Mouse (Mus musculus): ENCODE data around the gene Gm4353.
A peak's percentile ranks its signal among the peaks of the same experiment; 100 is the strongest.
"Not testable (repeated sequence)": the region's sequence is repeated elsewhere in the genome, so short reads cannot be mapped to it uniquely, and the experiment has no call there.

Gm4353 gene

DNA sequence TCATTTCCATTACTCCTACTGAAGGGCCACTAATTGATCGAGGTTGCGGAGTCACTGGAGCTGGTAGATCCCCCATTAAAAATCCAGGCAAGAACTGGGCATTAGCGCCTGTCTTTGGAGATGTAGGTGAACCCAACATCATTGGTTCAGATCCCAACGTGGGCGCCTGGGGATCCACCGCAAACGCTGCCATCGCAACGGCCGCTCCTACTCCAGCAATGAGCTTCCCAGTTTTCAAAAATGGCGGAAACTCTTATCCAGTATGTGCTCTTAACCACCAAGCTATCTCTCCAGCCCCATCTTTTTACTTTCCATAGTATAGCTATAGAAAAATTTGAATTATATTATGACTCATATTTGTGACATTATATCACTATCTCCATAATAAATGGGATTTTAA is at the start of gene Gm4353:
Gm4353 (minus strand) TSS at position 270 of the 400 bp plus-strand sequence.
- DNase-seq (ENCODE audit: low spot score in 2 of 2), result not testable (repeated sequence)

DNA sequence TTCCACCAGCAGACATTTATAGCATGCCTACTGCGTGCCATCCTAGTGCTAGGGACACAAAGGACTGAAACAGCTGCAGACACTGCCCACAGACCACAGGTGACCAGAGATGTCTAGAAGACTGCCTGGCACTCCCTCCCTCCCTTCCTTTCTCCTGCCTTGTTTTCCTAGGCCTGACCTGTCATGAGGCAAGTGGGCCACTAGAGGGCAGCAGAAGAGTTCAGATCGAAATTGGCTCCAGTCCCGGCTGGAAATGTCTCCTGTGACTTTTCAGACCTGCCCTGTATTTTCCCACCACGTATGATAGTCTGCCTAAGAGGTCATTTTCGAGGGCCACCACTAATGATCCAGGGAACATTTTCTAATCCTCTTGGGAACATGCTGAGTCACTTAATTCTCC is 47.6 kb upstream of the Gm4353 start:
- DNase-seq (ENCODE audit: low spot score in 2 of 2), result peak; percentile 82 to 87

DNA sequence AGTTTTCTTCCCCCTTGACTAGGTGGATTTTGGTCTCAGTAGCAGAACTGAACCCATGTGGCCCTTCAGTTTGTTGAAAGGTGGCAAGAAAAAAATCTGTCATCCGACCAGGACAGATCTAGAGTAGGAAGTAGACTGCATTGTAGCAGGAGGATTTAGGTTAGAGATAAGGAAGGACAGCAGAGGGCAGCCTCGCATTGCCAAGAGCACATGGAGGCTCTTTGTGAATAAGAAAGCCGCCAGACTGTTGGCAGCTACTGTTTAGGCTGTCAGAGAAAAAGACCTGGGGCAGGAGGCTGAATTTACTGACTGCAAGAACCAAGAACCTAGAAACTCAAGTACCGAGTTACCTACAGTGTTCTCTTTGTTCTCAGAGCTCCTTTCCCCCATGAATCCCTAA is 47.0 kb upstream of the Gm4353 start:
- DNase-seq (ENCODE audit: low spot score in 2 of 2), result peak in 1 of 2 experiments; percentile 39

DNA sequence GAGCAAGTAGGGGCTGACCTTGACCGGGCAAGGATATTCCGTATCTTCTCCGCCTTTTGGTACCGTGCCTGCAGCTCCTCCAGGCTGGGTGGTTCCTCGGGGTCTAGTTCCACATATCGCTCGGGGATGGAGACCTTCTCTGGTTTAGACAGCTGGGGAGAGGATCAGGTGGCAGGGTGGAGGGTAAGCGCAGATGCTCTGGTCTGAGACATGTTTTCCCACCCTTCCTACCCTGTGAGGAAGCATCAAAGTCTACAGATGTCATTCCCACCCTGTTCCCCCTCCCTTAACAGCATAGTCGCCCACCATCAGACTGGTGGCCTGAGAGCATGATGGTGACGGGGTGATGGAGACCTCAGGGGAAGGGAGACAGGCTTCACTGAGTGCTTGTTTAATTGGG is 44.9 kb upstream of the Gm4353 start:
- no peak for DNase-seq (ENCODE audit: low spot score in 2 of 2)

DNA sequence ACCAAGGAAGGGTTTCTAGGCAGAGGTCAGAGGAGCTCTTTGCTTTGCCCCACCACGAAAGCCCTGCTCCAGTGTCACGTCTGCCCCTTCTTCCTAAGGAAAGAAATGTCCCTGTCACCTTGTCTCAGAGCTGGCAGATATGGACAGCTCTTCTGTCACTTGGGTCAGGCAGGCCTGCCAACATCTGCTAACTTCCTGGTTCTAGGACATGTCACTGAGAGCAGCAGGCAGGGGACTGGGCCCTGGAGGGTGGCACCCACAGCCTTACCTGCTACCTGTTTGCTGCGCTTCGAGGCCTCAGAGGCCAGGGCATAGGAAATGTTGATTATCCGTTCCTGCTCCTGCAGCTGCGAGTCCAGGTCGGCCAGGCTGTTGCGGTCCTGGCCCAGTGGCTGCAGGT is 43.9 kb upstream of the Gm4353 start:
- no peak for DNase-seq (ENCODE audit: low spot score in 2 of 2)

DNA sequence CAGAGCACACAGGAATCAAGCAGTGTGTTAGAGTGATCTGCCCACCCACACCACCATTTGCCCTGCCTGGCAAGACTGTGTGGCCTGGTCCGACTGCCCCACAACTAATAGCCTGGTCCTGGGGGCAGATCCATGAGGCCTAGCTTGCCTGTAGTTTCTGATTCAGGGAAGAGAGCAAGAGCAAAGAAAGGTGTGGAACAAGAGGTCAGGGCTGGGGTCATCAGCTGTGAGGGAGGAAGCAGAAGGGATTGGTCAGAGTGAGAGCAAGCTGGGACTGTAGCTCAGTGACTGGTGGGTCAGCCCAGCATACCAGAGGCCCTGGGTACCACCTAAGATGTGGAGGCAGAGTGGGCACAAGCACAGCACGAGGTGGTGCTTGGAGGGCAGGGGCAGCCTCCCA is 42.6 kb upstream of the Gm4353 start:
- DNase-seq (ENCODE audit: low spot score in 2 of 2), result no peak

DNA sequence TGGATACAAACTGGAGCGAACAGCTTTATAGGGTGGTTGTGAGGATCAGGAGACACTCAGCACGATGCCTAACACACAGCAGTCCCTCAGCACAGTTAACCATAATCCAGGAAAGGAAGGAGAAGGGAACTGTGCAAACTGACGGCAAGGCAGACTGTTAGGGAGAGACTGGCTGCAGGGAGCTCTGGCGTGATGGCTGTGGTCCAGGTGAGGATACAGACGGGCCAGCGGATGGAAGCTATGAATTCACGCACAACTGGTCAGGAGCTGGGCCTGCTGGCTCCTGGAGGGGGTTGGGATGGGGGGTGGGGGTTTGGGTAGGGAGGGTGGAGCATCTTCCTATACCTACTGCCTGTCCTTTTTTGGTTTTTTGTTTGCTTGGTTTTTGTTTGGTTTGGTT is 41.2 kb upstream of the Gm4353 start:
- DNase-seq (ENCODE audit: low spot score in 2 of 2), result no peak

DNA sequence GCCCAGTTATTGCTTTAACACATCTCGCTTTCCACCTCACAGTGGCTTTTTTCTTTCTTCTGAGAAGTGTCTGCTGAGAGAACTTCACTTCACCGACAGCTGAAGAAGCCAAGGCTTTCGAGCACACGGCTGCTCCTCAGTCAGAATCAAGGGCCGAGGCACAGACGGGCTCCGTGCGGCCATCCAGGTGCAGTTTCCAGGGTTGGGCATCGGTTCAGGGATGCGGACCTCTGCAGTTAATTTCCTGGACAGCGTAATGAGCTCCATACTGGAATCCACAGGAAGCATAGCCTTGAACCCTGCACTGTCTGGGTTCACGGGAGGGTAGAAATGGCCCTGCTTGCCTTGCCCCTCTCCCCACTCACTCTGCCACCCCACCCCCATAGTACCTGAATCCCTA is 39.6 kb upstream of the Gm4353 start:
- DNase-seq (ENCODE audit: low spot score in 2 of 2), result no peak

DNA sequence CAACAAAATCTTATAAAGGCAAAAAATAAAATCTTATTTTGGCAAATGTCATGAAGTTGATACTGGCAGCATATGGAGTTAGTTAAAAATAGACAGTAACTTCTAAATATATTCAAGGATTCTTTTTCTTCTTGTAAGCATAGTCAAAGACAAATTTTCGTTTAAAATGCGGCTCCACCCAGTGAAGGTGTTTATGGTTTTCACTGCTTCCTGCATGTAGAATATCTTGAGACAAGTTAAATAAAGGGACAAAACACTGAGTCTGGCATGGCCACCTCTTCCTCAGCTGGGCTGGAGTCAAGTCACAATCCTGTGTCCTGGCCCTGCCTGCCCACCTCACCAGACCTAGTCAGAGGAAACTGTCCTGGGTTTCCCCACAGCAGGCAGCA is 39.2 kb upstream of the Gm4353 start:
- peak in 1 of 2 experiments; percentile 61 for DNase-seq (ENCODE audit: low spot score in 2 of 2)

DNA sequence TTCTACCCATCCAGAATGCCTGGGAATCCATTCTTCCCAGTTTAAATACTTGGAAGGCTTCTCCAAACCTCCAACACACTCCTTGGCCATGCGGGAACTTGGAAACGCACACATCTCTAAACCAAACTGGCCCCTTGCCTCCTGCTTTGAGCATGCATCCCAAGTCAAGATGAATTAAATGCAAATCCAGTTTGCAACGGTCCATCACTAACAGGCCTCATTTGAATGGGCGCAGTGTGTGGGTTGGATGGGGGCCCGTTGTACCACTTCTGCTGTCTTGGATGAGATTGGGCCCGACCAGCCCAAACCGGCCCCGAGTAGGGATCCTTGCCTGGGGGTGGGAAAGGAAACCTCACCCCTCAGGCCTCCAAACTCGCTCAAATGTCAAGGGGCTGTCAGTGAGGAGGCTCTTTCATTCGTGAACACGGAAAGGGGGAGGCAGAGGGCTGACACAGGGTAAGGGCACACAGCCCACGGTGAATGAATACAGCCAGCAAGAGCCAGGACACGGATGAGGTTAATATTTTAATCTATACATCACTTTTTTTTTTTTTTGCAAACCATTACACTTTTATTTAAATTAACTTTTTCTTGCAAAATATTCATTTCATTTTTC is 38.7 kb upstream of the Gm4353 start:
- DNase-seq (ENCODE audit: low spot score in 2 of 2), result peak in 1 of 2 experiments; percentile 32

DNA sequence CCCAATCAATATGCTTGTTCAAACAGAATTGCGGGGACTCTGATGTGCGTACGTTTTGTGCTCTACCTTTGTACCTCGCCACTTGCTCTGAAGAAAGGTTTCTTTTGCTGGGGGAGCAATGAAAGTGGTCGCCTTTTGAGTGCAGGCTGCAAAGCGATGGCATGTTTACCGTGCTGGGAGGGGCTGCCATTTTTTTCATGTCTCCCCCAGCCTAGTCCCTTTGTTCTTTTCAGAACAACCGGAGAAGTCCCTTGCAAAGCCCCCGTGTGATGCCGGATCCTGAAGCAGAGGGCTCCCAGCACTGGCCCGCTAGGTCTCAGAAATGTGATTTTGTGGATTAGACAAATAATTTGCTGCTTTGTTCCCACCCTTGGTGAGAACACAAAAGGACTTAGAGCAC is 36.8 kb upstream of the Gm4353 start:
- no peak for DNase-seq (ENCODE audit: low spot score in 2 of 2)

DNA sequence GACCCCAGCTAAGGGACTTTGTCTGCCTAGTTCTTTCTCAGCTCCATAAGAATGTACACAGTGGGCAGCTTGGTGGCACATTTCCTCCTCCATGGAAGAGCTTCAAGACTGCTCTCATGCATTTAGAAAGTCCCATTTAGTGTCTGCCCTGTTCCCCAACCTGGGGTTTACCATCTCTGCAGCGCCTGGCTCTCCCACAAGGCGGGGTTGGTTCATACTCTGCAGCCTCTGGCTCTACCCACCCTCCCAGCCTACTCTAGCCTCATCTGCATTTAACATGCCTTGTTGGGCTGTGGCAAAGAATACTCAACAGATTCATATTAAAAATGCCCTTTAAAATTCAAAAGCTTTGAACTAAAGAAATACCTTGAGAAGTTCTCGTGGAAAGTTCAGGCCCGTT is 36.3 kb upstream of the Gm4353 start:
- no peak for DNase-seq (ENCODE audit: low spot score in 2 of 2)

DNA sequence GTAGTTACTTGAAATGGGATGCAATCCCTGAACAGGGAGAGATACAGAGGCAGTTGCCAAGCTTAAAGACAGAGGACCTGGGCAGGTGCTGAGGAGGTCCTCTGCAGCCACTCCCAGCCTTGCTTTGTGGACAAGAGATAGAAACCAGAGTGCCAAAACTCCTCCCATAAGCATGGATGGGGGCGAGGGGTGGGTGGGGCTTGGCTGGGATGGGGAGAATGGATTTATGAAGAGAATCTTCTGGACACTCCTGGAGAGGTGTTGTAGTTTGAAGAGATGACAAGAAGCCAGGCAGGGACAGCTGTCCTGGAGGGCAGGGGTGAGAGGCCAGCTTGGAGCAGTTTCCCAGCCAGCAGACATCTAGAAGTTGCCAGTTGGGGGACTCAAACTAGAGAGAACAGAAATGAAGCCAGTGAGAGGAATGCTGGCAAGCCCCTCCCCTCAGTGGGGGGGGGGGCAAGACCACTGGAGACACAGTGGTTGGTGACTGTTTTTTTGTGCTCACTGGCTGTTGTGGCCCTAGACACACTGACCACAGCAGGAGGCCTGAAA is 34.9 kb upstream of the Gm4353 start:
- no peak for DNase-seq (ENCODE audit: low spot score in 2 of 2)

DNA sequence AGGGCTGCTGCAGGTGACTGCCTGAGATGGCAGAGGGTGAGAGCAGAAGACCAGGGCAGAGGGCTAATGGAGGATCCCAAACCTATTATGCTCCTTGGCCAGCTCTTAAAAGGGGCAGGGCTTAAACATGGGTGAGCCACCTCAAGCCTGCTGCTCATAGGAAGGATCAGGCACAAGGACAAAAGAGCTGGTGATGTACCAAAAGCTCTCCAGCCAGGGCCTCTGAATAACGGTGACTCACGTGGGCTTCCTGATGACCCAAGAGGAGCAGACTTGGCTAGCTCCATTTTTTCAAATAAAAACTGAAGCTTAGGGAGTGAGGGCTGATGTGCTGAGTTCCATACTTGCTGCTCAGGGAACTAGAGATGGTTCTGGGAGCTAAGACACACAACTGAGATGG is 31.6 kb upstream of the Gm4353 start:
- DNase-seq (ENCODE audit: low spot score in 2 of 2), result no peak

DNA sequence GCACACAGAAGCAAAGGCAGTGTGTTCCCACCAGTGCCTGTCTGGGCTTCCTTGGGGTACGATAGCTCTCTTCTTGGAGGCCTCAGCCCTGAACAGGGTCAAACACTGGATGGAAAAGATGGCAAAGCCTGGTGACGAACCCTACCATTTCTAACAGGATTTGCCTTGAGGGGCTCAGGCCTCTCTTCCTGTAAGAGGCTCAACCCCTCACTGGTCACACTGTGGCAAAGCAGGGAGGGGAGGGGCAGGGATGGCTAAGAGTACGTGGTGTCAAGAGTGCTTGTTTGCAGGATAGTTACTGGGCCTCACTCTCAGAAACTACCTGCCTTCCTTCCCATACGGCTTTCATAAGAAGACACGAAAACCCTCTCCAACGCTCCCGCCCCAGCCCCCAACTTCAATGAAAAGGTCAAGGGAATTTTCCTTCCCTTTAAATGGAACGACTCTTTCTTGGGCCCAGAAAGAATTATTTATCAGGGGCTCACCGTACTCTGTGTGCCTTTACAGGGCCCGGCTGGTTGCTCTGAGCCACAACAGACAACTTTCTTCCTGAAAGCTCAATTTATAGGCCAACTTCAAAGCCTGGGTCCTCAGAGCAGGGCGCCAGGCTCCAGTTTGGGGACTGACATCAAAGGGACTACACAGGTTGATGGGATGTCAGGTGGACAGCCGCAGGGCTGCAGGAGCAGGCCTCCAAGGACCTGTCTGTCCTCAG is 30.9 kb upstream of the Gm4353 start:
- no peak for DNase-seq (ENCODE audit: low spot score in 2 of 2)

DNA sequence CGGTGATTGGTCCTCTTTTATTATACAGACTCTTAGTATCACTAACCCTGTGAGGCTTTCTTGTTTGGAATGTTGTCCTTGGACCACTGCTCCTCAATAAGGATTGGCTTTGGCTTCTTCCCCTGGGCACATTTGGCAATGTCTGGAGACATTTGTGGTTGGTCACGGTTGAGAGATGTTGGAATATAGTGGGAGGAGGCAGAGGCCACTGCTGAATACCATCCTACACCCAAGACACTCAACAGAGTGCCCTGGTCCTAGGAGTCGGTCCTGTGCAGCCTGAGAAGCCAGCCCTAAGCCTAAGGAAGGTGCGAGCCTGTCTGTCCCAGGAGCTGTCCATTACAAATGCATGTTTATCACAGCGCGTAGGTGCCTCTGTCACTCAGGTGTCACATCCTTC is 27.1 kb upstream of the Gm4353 start:
- no peak for DNase-seq (ENCODE audit: low spot score in 2 of 2)

DNA sequence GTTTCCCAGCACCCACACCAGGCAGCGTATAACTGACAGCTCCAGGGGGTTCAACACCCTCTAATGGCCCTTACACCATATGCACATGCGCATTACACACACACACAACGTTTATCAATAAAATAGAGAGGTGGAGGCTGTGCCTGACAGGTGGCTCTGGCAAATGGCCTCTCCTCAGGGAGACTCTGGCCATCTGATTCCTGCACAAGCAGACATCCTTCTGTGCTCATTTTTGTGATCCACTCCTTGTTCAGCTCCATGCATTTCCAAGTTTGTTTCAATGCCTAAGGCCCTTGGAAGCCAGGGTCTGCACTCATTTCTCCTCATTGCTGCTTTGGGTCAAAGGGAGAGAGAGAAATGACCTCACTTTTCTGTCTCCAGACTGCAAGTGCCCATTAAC is 26.2 kb upstream of the Gm4353 start:
- no peak for DNase-seq (ENCODE audit: low spot score in 2 of 2)

DNA sequence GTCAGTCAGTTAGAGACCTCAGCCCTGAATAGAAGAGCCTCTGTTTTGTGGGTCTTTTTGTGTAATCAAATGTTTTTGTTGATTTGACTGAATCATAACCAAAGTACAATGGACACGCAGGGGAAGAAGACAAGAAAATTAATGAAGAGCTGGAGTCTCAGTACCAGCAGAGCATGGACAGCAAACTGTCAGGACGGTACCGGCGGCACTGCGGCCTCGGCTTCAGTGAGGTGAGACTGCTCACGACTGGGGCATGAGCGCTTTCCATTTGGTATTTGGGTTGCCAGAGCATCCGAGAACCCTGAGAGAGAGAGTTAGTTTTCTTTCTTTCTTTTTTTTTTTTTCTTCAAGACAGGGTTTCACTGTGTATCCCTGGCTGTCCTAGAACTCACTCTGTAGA is 18.7 kb upstream of the Gm4353 start:
- DNase-seq (ENCODE audit: low spot score in 2 of 2), result no peak

DNA sequence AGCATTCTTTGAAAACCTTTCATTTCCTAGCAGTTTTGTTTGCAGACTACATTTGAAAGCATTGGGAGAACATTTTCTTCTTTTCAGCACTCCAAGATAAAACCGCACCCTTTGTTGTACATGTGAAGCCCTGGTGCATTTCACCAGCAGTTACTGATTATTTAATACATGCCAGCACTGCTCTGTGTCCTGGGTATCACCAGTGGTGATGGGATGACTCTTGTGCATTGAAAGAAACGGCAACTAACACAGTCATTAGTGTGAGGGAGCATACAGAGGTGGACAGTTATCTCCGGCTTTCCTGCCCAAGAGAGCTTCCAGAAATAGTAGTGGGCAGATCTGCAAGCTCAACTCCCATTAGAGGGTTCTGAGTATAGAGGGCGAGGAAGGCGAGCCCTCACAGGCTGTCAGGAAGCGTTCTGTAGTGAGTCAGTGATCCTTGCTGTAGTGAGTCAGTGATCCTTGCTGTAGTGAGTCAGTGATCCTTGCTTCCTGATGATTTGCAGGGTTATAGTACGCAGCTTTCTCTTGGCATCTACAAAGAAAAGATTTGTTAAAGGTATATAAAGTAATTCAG is 15.6 kb upstream of the Gm4353 start:
- DNase-seq (ENCODE audit: low spot score in 2 of 2), result no peak

DNA sequence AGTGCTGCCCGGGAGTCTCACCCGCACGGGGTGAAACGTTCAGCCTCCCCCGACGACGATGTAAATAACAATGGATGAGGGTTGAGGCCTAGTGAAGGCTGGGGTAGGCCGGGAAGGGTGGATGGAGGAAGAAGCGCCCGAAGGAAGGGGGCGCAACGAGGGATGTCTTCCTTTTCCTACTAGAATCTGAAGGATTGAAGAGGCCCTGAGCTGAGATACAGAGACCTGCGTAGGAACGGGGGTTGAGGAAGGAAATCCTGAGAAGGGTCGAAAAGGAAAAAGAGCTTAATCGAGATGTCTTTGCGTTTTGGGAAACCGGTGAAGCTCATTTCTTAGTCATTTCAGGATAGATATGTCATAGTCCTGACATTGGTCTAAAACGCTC is 9.0 kb upstream of the Gm4353 start:
- no peak for DNase-seq (ENCODE audit: low spot score in 2 of 2)

DNA sequence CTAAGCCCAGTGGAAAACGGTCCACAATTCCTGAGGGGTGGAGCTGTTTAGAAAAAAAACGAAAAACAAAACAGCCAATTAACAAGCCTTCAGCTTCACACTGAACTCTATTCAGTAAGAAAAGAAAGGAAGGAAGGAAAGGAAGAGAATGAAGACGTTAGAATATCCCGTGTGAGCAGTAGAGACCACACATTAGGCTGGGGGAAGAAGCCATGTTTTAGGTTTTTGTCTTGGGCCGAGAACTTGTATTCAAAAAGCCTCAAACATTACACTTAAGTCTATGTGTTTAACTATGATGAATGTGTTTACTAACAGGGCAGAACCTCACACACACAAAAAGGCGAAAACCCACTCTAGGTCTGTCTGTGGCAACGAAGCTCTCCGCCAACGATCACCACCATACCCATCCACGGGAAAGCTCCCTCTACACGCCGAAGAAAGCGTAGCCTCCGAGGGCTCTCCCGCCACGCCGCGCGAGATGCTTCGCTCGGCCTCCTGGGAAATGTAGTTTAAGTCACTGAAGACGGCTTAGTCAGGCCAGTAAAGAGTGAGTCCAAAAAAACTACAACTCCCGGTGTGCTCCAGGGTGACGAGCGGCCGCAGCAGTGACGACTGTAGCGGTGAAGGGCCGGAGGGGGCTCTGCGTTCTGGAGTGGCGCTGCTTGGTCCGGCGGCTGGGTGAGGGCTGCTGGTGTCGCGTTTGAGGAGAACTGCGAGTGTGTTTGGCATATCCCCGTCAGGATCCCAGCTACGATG is 8.5 kb upstream of the Gm4353 start:
- DNase-seq (ENCODE audit: low spot score in 2 of 2), result peak; percentile 95 to 98

DNA sequence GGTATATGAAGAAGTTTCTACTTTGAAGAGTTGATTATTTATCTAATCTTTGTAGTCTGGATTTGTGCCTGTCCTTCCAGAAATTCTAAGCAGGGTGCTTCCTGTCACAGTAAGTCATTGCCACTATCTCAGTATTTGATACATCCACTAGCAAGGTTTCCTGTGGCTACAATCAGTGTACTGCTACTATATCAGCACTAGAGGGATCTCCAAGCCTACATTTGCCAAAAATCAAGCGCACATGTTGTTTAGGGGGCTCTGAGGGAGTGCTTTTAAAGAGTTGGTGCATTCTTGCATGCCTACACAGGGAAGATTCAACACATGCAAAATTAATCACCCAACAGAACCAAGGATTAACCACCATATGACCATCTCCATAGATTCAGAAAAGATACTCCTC is 23.7 kb downstream of the Gm4353 start:
- no peak for DNase-seq (ENCODE audit: low spot score in 2 of 2)

All from frontal cortex, postnatal 36 days (tissue).